Mouse (Mus musculus) MEL (cell line): ENCODE results near the gene Mfsd13b. TPM values are rescaled to one million over a fixed set of nuclear protein-coding genes. Genes with fewer than 3 reads are reported as not detected.

ENCODE experiments used
- DNase-seq: peaks from one replicate; pipeline ENCODE4 v3.0.0; 2011; ENCODE audit warnings: low read depth, low spot score
- H3K27ac ChIP-seq: 2 replicates; pipeline ENCODE4 v1.5.1; 2012; ENCODE audit warnings: low read depth, mild to moderate bottlenecking, control low read depth, low read length, moderate library complexity; ENCODE audit not compliant: control insufficient read depth
- H3K27me3 ChIP-seq, 2 experiments: fragments of 150-350 bp in 1 of 2; sonication (generic) in 1 of 2; 2 replicates each; pipeline ENCODE4 v1.6.1; 2012; ENCODE audit warnings: low read length in 2 of 2, mild to moderate bottlenecking in 2 of 2, improper control_type of control experiment in 1 of 2, moderate library complexity in 1 of 2; ENCODE audit not compliant: insufficient read depth in 2 of 2, control insufficient read depth in 1 of 2
- H3K36me3 ChIP-seq, 2 experiments: 2 replicates each; pipeline ENCODE4 v1.6.1; 2012 to 2014; ENCODE audit warnings: low read length in 2 of 2, improper control_type of control experiment in 1 of 2, inconsistent platforms in 1 of 2, mild to moderate bottlenecking in 1 of 2; ENCODE audit not compliant: insufficient read depth in 2 of 2, control insufficient read depth in 1 of 2
- H3K4me1 ChIP-seq, 2 experiments: fragments of 150-350 bp in 1 of 2; sonication (generic) in 1 of 2; 2 replicates each; pipeline ENCODE4 v1.6.1; 2012; ENCODE audit warnings: low read length in 2 of 2, improper control_type of control experiment in 1 of 2, mild to moderate bottlenecking in 1 of 2; ENCODE audit not compliant: insufficient read depth in 2 of 2, control insufficient read depth in 1 of 2
- H3K4me3 ChIP-seq, 2 experiments: fragments of 150-350 bp in 1 of 2; sonication (generic) in 1 of 2; 2 replicates each; pipeline ENCODE4 v1.5.1; 2012; ENCODE audit warnings: low read depth in 2 of 2, low read length in 2 of 2, mild to moderate bottlenecking in 2 of 2, moderate library complexity in 2 of 2, control low read depth in 1 of 2, improper control_type of control experiment in 1 of 2; ENCODE audit not compliant: control insufficient read depth in 1 of 2, insufficient read depth in 1 of 2
- H3K79me2 ChIP-seq: 2 replicates; pipeline ENCODE4 v1.6.1; 2012; ENCODE audit warnings: mild to moderate bottlenecking, low read length, moderate library complexity; ENCODE audit not compliant: control insufficient read depth, poor library complexity, insufficient read depth
- H3K9ac ChIP-seq: 2 replicates; pipeline ENCODE4 v1.6.1; 2012; ENCODE audit warnings: low read depth, mild to moderate bottlenecking, control low read depth, low read length, moderate library complexity; ENCODE audit not compliant: control insufficient read depth, poor library complexity, severe bottlenecking
- H3K9me3 ChIP-seq: fragments of 150-350 bp; sonication (generic); replicated peaks from 2 replicates; pipeline ENCODE4 v1.6.1; 2012; ENCODE audit warnings: mild to moderate bottlenecking, low read length, improper control_type of control experiment, moderate library complexity; ENCODE audit not compliant: insufficient read depth
- BHLHE40 ChIP-seq: IDR thresholded peaks from 2 replicates; pipeline ENCODE4 v1.6.1; 2012; ENCODE audit warnings: low read depth, mild to moderate bottlenecking, inconsistent platforms, low read length, improper control_type of control experiment, borderline replicate concordance
- CHD1 ChIP-seq: IDR thresholded peaks from 2 replicates; pipeline ENCODE4 v1.6.1; 2012; ENCODE audit warnings: low read depth, mild to moderate bottlenecking, inconsistent platforms, low read length, improper control_type of control experiment
- CTCF ChIP-seq, 3 experiments: IDR thresholded peaks in 2 of 3; conservative IDR thresholded peaks in 1 of 3; 2 replicates each; pipeline ENCODE4 v1.5.1; 2011 to 2012; ENCODE audit warnings: low read length in 3 of 3, low read depth in 2 of 3, mild to moderate bottlenecking in 2 of 3, improper control_type of control experiment in 1 of 3, inconsistent platforms in 1 of 3, mixed read lengths in 1 of 3, moderate library complexity in 1 of 3; ENCODE audit not compliant: control insufficient read depth in 1 of 3, insufficient read depth in 1 of 3, poor library complexity in 1 of 3, severe bottlenecking in 1 of 3
- E2F4 ChIP-seq: IDR thresholded peaks from 2 replicates; pipeline ENCODE4 v1.6.1; 2011; ENCODE audit warnings: low read depth, low read length, improper control_type of control experiment, borderline replicate concordance
- ELF1 ChIP-seq: IDR thresholded peaks from 2 replicates; pipeline ENCODE4 v1.6.1; 2014; ENCODE audit warnings: low read depth, mild to moderate bottlenecking, inconsistent platforms, low read length, improper control_type of control experiment, moderate library complexity
- MAX ChIP-seq: IDR thresholded peaks from 2 replicates; pipeline ENCODE4 v1.6.1; 2011; ENCODE audit warnings: low read length, improper control_type of control experiment
- MAZ ChIP-seq: IDR thresholded peaks from 2 replicates; pipeline ENCODE4 v1.6.1; 2012; ENCODE audit warnings: low read depth, mild to moderate bottlenecking, inconsistent platforms, low read length, improper control_type of control experiment
- MEF2A ChIP-seq: IDR thresholded peaks from 2 replicates; pipeline ENCODE4 v1.6.1; 2014; ENCODE audit warnings: low read depth, mild to moderate bottlenecking, inconsistent platforms, low read length, improper control_type of control experiment; ENCODE audit not compliant: poor library complexity, insufficient replicate concordance, severe bottlenecking; ENCODE audit errors: extremely low read depth
- RCOR1 ChIP-seq: IDR thresholded peaks from 2 replicates; pipeline ENCODE4 v1.6.1; 2012; ENCODE audit warnings: low read depth, mild to moderate bottlenecking, inconsistent platforms, low read length, improper control_type of control experiment
- SMC3 ChIP-seq: IDR thresholded peaks from 2 replicates; pipeline ENCODE4 v1.6.1; 2011; ENCODE audit warnings: low read depth, low read length, improper control_type of control experiment
- UBTF ChIP-seq: IDR thresholded peaks from 2 replicates; pipeline ENCODE4 v1.6.1; 2012; ENCODE audit warnings: low read depth, mild to moderate bottlenecking, inconsistent platforms, low read length, improper control_type of control experiment, moderate library complexity, borderline replicate concordance; ENCODE audit not compliant: insufficient read depth
- USF2 ChIP-seq, 2 experiments: IDR thresholded peaks; 2 replicates each; pipeline ENCODE4 v1.6.1; 2011 to 2012; ENCODE audit warnings: improper control_type of control experiment in 2 of 2, low read length in 2 of 2, borderline replicate concordance in 1 of 2, inconsistent platforms in 1 of 2, low read depth in 1 of 2, mild to moderate bottlenecking in 1 of 2; ENCODE audit not compliant: insufficient read depth in 1 of 2
- ZC3H11A ChIP-seq: IDR thresholded peaks from 2 replicates; pipeline ENCODE4 v1.6.1; 2012; ENCODE audit warnings: low read depth, mild to moderate bottlenecking, inconsistent platforms, low read length, improper control_type of control experiment
- ZKSCAN1 ChIP-seq: IDR thresholded peaks from 2 replicates; pipeline ENCODE4 v1.6.1; 2012; ENCODE audit warnings: low read depth, mild to moderate bottlenecking, inconsistent platforms, low read length, improper control_type of control experiment, moderate library complexity
- ZMIZ1 ChIP-seq: IDR thresholded peaks from 2 replicates; pipeline ENCODE4 v1.6.1; 2012; ENCODE audit warnings: low read depth, mild to moderate bottlenecking, inconsistent platforms, low read length, improper control_type of control experiment, moderate library complexity
- polyA plus RNA-seq, 2 experiments: library from polyadenylated mRNA; stranded (reverse) in 1 of 2; unstranded in 1 of 2; fragments of >175 nt in 1 of 2; fragments of >200 nt in 1 of 2; gene quantifications; 2 replicates each; pipeline versions ENCODE4 v1.2.1 to v1.2.4; 2012; ENCODE audit warnings: low replicate concordance in 2 of 2, low read depth in 1 of 2; ENCODE audit not compliant: insufficient read length in 2 of 2, insufficient read depth in 1 of 2, missing spikeins in 1 of 2
- total RNA-seq: library from RNA; depleted of rRNA; stranded (reverse); fragments of 300-350 nt; gene quantifications from 2 replicates; pipeline ENCODE4 v1.2.3, GENCODE M21; 2012

The Mfsd13b gene
- total and polyA plus RNA-seq, 3 experiments: 0.17 TPM; not detected in 2

DNA sequence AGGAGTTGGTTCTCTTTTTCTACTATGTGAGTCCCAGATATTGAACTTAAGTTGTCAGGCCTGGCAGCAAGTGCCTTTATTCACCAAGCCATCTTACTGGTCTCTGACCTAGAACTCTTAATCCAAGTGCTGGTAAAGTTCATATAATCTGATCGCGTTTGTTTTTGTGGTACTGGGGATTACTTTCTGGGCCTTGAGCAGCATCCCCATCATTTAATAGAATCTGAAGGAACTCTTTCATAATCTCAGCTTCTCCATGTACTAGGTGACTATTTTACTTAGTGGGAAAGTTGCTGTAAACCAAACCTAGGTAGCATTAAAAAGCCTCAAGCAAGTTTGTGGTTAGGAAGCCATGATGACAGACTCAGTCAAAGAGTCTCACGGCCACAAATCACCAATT lies 19.6 kb downstream of the Mfsd13b start:
- H3K27me3 ChIP-seq: peaks cover 3% of the 10 kb centered on the region in 2 experiments
- no peak for DNase-seq
- H3K79me2 ChIP-seq: no peaks in the 10 kb centered on the region
- H3K4me3 ChIP-seq: no peak overlapping the region
- no peaks in the 10 kb centered on the region for H3K36me3 ChIP-seq
- TF ChIP-seq MAX (no peak), CHD1 (no peak), ELF1 (no peak), USF2 (IDR thresholded peaks at IDR 0.05; ENCODE audit: borderline replicate concordance in 1 of 2, insufficient read depth in 1 of 2, low read depth in 1 of 2, low read length in 2 of 2) (no peak), UBTF (no peak), BHLHE40 (no peak), ZMIZ1 (no peak)
- H3K9me3 ChIP-seq: no peaks in the 10 kb centered on the region
- H3K9ac ChIP-seq: no peak overlapping the region
- no peaks in the 10 kb centered on the region for H3K4me1 ChIP-seq
- H3K27ac ChIP-seq: no peak overlapping the region

DNA sequence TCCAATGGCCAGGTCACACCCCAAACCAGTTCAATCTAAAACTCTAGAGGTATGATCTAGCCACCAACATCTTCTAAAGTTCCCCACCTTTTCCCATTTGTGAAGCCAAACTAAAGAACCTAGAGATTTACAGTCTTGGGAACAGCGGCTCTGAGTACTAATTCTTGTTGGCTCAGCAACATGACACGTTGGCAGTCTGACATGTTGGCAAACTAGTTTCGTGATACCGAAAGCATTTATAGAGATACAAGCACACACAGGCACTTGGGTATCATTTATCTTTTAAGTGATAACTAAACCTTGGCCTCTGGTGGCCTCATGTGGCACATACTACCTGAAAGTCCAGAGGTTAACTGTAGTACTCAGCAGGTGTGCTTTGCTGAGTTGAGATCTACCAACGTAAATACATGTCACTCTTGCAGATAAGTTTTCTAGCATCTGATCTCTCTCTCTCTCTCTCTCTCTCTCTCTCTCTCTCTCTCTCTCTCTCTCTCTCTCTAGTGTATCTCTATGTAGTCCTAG lies 20.2 kb downstream of the Mfsd13b start:
- Histone ChIP-seq H3K4me3 (no peak overlapping the region), H3K27me3 (peaks cover 3% of the 10 kb centered on the region in 2 experiments), H3K9ac (no peak overlapping the region), H3K36me3 (no peaks in the 10 kb centered on the region), H3K9me3 (no peaks in the 10 kb centered on the region), H3K79me2 (no peaks in the 10 kb centered on the region), H3K4me1 (no peaks in the 10 kb centered on the region), H3K27ac (no peak overlapping the region)
- no peak for TF ChIP-seq E2F4
- no peak for TF ChIP-seq ELF1
- TF ChIP-seq ZMIZ1: no peak
- no peak for TF ChIP-seq MAZ
- no peak for TF ChIP-seq MEF2A
- no peak for TF ChIP-seq ZC3H11A
- no peak for TF ChIP-seq ZKSCAN1
- no peak for TF ChIP-seq SMC3
- no peak for TF ChIP-seq RCOR1
- no peak for TF ChIP-seq CTCF (IDR thresholded peaks at IDR 0.05 in 2 of 3, conservative IDR thresholded peaks at IDR 0.05 in 1 of 3; ENCODE audit: control insufficient read depth in 1 of 3, insufficient read depth in 1 of 3, low read depth in 2 of 3, low read length in 3 of 3, poor library complexity in 1 of 3, severe bottlenecking in 1 of 3)
- no peak for DNase-seq
